21 mouse cellular contexts compared by ENCODE assay signal in genomic region chr2:97037024-97037814, GRCm38 (mm10).
DNase-seq lines count a peak whose midpoint lies in the region; ATAC-seq and TF ChIP-seq lines count a peak whose summit lies in the region.
"Had no signal": no experiment of that assay in that cellular context is flagged by ENCODE, and none has a peak within 500 bp of the region (broad histone marks: within the 10 kb centered on the region; RNA-seq: fewer than 3 reads in every experiment).

No protein-coding gene starts in this region.

- peak; percentile 70; the same call in 1 of the 2 replicates for ATAC-seq in forebrain, embryonic 15.5 days (replicated peaks)
- ATAC-seq in kidney, embryonic 16.5 days (ENCODE audit: low FRiP score, low TSS enrichment), result no peak
- no peak for ATAC-seq in frontal cortex, adult (ENCODE audit: low TSS enrichment)
- ATAC-seq: CD4-positive, CD25-positive, alpha-beta regulatory T cell, adult 4 months; intestine, embryonic 16.5 days had no signal

- no peaks in the 10 kb centered on the region for H3K79me3 ChIP-seq in C2C12 (ENCODE audit: low read depth)

- no peaks in the 10 kb centered on the region for H3K79me2 ChIP-seq in C2C12 (ENCODE audit: control insufficient read depth, insufficient read depth)

- H3K9ac ChIP-seq in forebrain, embryonic 15.5 days (replicated peaks), result no peak overlapping the region
- H3K9ac ChIP-seq in kidney, embryonic 16.5 days (replicated peaks; ENCODE audit: low read length), result no peak overlapping the region
- H3K9ac ChIP-seq: heart, embryonic 15.5 days; hindbrain, embryonic 15.5 days had no signal

- 0 out of 2 replicates have a peak overlapping the region, but pooled peaks have one; percentile 33 for H3K27ac ChIP-seq in forebrain, embryonic 15.5 days (replicated peaks)
- H3K27ac ChIP-seq in kidney, embryonic 16.5 days (ENCODE audit: low read length), result no peak overlapping the region
- H3K27ac ChIP-seq: embryonic facial prominence, embryonic 10.5 days; heart, adult 2 months; heart, embryonic 15.5 days; hindbrain, embryonic 10.5 days; hindbrain, embryonic 15.5 days had no signal

- peak; percentile 44 for DNase-seq in Muller cell, postnatal 12 days (ENCODE audit: inconsistent ontology term)
- DNase-seq in retina, postnatal 1 day, result peak; percentile 64
- DNase-seq: adrenal gland, postnatal 10 days; cerebellum, adult 2 months; cerebellum, postnatal 10 days; gastrocnemius, postnatal 10 days; heart, adult 2 months; heart, postnatal 14 days; kidney, adult 2 months had no signal

- no peaks in the 10 kb centered on the region for H3K4me1 ChIP-seq in forebrain, embryonic 15.5 days
- no peaks in the 10 kb centered on the region for H3K4me1 ChIP-seq in kidney, embryonic 16.5 days (ENCODE audit: insufficient read depth, low read length)
- H3K4me1 ChIP-seq: embryonic facial prominence, embryonic 10.5 days; heart, embryonic 15.5 days; hindbrain, embryonic 10.5 days; hindbrain, embryonic 15.5 days had no signal

- 51% methylated on average over 5 of the region's 5 CpGs for whole genome bisulfite sequencing in forebrain, embryonic 15.5 days
- WGBS in kidney, embryonic 16.5 days, result 90% methylated on average over 5 of the region's 5 CpGs

- no peaks in the 10 kb centered on the region for H3K27me3 ChIP-seq in C2C12 (ENCODE audit: control insufficient read depth, insufficient read depth, insufficient read length)
- no peaks in the 10 kb centered on the region for H3K27me3 ChIP-seq in forebrain, embryonic 15.5 days
- no peaks in the 10 kb centered on the region for H3K27me3 ChIP-seq in kidney, embryonic 16.5 days (ENCODE audit: insufficient read depth, low read length)
- H3K27me3 ChIP-seq: heart, embryonic 15.5 days; hindbrain, embryonic 15.5 days had no signal

- no peak overlapping the region for H3K4me2 ChIP-seq in forebrain, embryonic 15.5 days (replicated peaks)
- H3K4me2 ChIP-seq in kidney, embryonic 16.5 days (replicated peaks; ENCODE audit: low read depth, low read length), result no peak overlapping the region
- H3K4me2 ChIP-seq: heart, embryonic 11.5 days; heart, embryonic 15.5 days; hindbrain, embryonic 15.5 days had no signal

- H3K9me3 ChIP-seq in forebrain, embryonic 15.5 days, result no peaks in the 10 kb centered on the region
- no peaks in the 10 kb centered on the region for H3K9me3 ChIP-seq in kidney, embryonic 16.5 days (ENCODE audit: low read length)
- H3K9me3 ChIP-seq: embryonic facial prominence, embryonic 10.5 days; G1E; heart, embryonic 15.5 days; hindbrain, embryonic 10.5 days; hindbrain, embryonic 15.5 days had no signal

- no peaks in the 10 kb centered on the region for H3K36me3 ChIP-seq in C2C12 (ENCODE audit: control insufficient read depth, insufficient read depth)
- H3K36me3 ChIP-seq in forebrain, embryonic 15.5 days, result no peaks in the 10 kb centered on the region
- no peaks in the 10 kb centered on the region for H3K36me3 ChIP-seq in kidney, embryonic 16.5 days (ENCODE audit: insufficient read depth, low read length)
- H3K36me3 ChIP-seq: embryonic facial prominence, embryonic 10.5 days; G1E; heart, embryonic 15.5 days; hindbrain, embryonic 10.5 days; hindbrain, embryonic 15.5 days had no signal

- H3K4me3 ChIP-seq in C2C12 (ENCODE audit: insufficient read depth, poor library complexity, severe bottlenecking), result no peak overlapping the region
- H3K4me3 ChIP-seq in forebrain, embryonic 15.5 days, result no peak overlapping the region
- H3K4me3 ChIP-seq in kidney, embryonic 16.5 days (ENCODE audit: low read length), result no peak overlapping the region
- H3K4me3 ChIP-seq: embryonic facial prominence, embryonic 10.5 days; heart, adult 2 months; heart, embryonic 15.5 days; hindbrain, embryonic 10.5 days; hindbrain, embryonic 15.5 days had no signal

- no peak for TF ChIP-seq CTCF in C2C12 (IDR thresholded peaks at IDR 0.05; ENCODE audit: control insufficient read depth, insufficient read depth, insufficient read length)

- H3ac ChIP-seq in C2C12 (ENCODE audit: control insufficient read depth, insufficient read length, low read depth), result no peak overlapping the region

TF ChIP-seq in C2C12, 6 proteins besides CTCF, POLR2A, EP300 and RAD21:
- TF ChIP-seq MYOD1 (IDR thresholded peaks at IDR 0.05; ENCODE audit: control insufficient read depth, insufficient read length, low read depth) (no peak), CEBPB (IDR thresholded peaks at IDR 0.05; ENCODE audit: low read depth) (peak; percentile 45), FOSL1 (IDR thresholded peaks at IDR 0.05; ENCODE audit: insufficient read depth, low read length, poor library complexity, severe bottlenecking) (no peak), USF1 (IDR thresholded peaks at IDR 0.05; ENCODE audit: low read depth) (no peak)
